Mouse (Mus musculus) embryonic facial prominence, embryonic 10.5 days (tissue): ENCODE measurements at regions not wholly inside any gene's neighbourhood (a gene's known extent, or its start where the extent isn't known, plus 50 kb on each side); places are given as distances from the start of the nearest gene placed in this dataset.
"Not testable (repeated sequence)": the region's sequence is repeated elsewhere in the genome, so short reads cannot be mapped to it uniquely, and the experiment has no call there.

Experiments used
- DNase-seq: peaks from one replicate; pipeline ENCODE4 v3.0.0-alpha.2; 2017; ENCODE audit warnings: low spot score
- H3K27ac ChIP-seq: fragments of 300-500 bp; sonication (generic); replicated peaks from 2 replicates; pipeline ENCODE4 v1.5.1; 2016; ENCODE audit warnings: mild to moderate bottlenecking
- H3K27me3 ChIP-seq: fragments of 300-500 bp; sonication (generic); replicated peaks from 2 replicates; pipeline ENCODE4 v1.6.1; 2016; ENCODE audit warnings: low read depth, mild to moderate bottlenecking; ENCODE audit not compliant: poor library complexity, severe bottlenecking
- H3K36me3 ChIP-seq: fragments of 300-500 bp; sonication (generic); replicated peaks from 2 replicates; pipeline ENCODE4 v1.6.1; 2016; ENCODE audit warnings: mild to moderate bottlenecking, moderate library complexity
- H3K4me1 ChIP-seq: fragments of 300-500 bp; sonication (generic); 2 replicates; pipeline ENCODE4 v1.6.1; 2016
- H3K4me3 ChIP-seq: fragments of 300-500 bp; sonication (generic); 2 replicates; pipeline ENCODE4 v1.5.1; 2016; ENCODE audit warnings: mild to moderate bottlenecking, moderate library complexity
- H3K9me3 ChIP-seq: fragments of 300-500 bp; sonication (generic); 2 replicates; pipeline ENCODE4 v1.6.1; 2016; ENCODE audit warnings: mild to moderate bottlenecking
- WGBS: fragments of 180-500 bp; shearing (Covaris S2); methylation state at CpG from one replicate; pipeline ENCODE4 v1.1.7; 2016; 5-methylcytosine and 5-hydroxymethylcytosine counted together

- WGBS, result 83% methylated on average over 6 of the region's 6 CpGs
- not testable (repeated sequence) for H3K27ac ChIP-seq, H3K9me3 ChIP-seq, DNase-seq, H3K27me3 ChIP-seq, H3K4me3 ChIP-seq, H3K4me1 ChIP-seq, H3K36me3 ChIP-seq
These were observed 296.9 kb downstream of the 4933412E24Rik start for GRCm38 (mm10) chr15:59719383-59720128.

- Histone ChIP-seq H3K4me3 (no peak overlapping the region), H3K36me3 (no peaks in the 10 kb centered on the region), H3K27ac (no peak overlapping the region), H3K9me3 (no peaks in the 10 kb centered on the region), H3K4me1 (no peaks in the 10 kb centered on the region), H3K27me3 (no peaks in the 10 kb centered on the region)
- DNase-seq, result no peak
- WGBS, result 77% methylated on average over 6 of the region's 6 CpGs
These were observed 299.5 kb downstream of the 4933412E24Rik start for GRCm38 (mm10) chr15:59716872-59717271.

DNA sequence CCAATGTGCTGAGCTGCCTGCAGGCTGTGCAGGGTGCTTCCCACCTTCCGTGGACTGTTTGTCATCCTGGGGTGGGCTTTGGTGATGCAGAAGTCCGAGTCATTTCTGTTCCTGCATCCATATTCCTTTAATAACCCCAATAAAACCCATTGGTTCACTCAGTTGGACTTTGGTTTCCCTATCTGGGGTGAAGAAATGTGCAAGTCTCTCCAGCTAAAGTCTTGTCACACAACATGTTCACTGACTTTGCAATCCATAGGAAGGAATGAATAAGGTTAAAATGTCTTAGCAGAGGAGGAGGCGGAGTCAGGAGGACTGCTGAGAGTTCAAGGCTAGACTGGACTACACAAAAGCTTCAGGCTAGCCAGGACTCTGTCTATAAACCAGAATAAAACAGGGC lies 300.5 kb downstream of the 4933412E24Rik start:
- no peaks in the 10 kb centered on the region for H3K36me3 ChIP-seq
- H3K4me3 ChIP-seq, result no peak overlapping the region
- no peaks in the 10 kb centered on the region for H3K4me1 ChIP-seq
- H3K27ac ChIP-seq, result no peak overlapping the region
- no peaks in the 10 kb centered on the region for H3K27me3 ChIP-seq
- WGBS, result 83% methylated on average over 3 of the region's 3 CpGs
- no peak for DNase-seq
- H3K9me3 ChIP-seq, result no peaks in the 10 kb centered on the region

- Histone ChIP-seq H3K27ac (no peak overlapping the region), H3K9me3 (no peaks in the 10 kb centered on the region), H3K4me1 (no peaks in the 10 kb centered on the region), H3K36me3 (no peaks in the 10 kb centered on the region), H3K4me3 (no peak overlapping the region), H3K27me3 (no peaks in the 10 kb centered on the region)
- WGBS, result 84% methylated on average over 8 of the region's 8 CpGs
- DNase-seq, result no peak
These were observed 302.3 kb downstream of the 4933412E24Rik start for GRCm38 (mm10) chr15:59713965-59714739.

DNA sequence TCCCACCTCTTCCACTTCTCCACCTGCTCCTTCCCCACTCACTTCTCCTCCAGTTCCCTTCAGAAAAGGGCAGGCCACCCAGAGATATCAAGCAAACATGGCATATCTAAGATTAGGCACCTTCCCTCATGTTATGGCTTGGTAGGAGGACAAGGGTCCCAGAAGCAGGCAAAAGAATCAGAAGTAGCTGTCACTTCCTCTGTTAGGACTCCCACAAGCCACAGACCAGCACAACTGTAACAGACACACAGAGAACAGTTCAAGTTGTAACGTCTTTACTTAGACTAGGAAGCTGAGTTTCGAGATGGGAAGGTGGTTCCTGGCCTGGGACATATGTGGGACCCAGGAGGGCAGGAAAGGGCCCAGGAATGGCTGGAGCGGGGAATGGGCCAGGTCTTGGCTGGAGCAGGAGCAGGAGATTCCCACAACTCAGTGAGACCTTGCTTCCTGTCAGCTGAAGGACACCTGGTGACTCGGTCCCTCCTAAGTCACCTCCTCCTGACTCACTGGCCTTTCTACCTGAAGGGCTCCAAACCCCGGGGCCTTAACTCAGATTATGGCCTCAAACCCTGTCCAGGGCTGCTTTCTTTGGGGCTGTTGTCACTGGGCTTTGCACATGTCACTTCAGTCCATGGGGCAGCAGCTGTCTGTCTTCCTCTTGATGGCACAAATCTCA lies 304.2 kb downstream of the 4933412E24Rik start:
- WGBS, result 83% methylated on average over 5 of the region's 5 CpGs
- H3K4me3 ChIP-seq, result no peak overlapping the region
- no peaks in the 10 kb centered on the region for H3K4me1 ChIP-seq
- H3K27ac ChIP-seq, result no peak overlapping the region
- DNase-seq, result no peak
- H3K36me3 ChIP-seq, result no peaks in the 10 kb centered on the region
- H3K27me3 ChIP-seq, result no peaks in the 10 kb centered on the region
- no peaks in the 10 kb centered on the region for H3K9me3 ChIP-seq

DNA sequence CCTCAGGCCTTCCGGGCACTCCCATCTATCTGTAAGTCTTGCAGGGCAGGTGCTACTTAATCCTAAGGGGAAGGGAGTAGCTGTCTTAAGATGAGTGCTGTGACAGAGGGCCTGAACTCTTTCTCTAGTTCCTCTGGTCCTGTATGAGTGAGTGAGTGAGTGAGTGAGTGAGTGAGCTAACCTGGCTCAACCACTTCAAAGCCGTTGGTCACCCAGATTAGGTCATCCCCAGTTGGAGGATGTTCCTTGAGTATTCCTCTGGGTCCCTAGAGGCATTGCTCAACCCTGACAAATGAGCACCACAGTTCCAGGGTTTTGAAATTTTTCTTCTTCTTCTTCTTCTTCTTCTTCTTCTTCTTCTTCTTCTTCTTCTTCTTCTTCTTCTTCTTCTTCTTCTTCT lies 306.5 kb downstream of the 4933412E24Rik start:
- H3K36me3 ChIP-seq, result no peaks in the 10 kb centered on the region
- H3K9me3 ChIP-seq, result no peaks in the 10 kb centered on the region
- DNase-seq, result no peak
- WGBS, result 81% methylated on average over 2 of the region's 2 CpGs
- H3K27ac ChIP-seq, result no peak overlapping the region
- no peaks in the 10 kb centered on the region for H3K27me3 ChIP-seq
- no peak overlapping the region for H3K4me3 ChIP-seq
- H3K4me1 ChIP-seq, result no peaks in the 10 kb centered on the region

- Histone ChIP-seq H3K4me1 (no peaks in the 10 kb centered on the region), H3K36me3 (no peaks in the 10 kb centered on the region), H3K27me3 (no peaks in the 10 kb centered on the region), H3K9me3 (no peaks in the 10 kb centered on the region), H3K27ac (no peak overlapping the region), H3K4me3 (no peak overlapping the region)
- no peak for DNase-seq
These were observed 308.0 kb downstream of the 4933412E24Rik start for GRCm38 (mm10) chr15:59708402-59708801.

- 88% methylated on average over 8 of the region's 8 CpGs for WGBS
- DNase-seq, result no peak
- Histone ChIP-seq H3K4me3 (no peak overlapping the region), H3K36me3 (no peaks in the 10 kb centered on the region), H3K27ac (no peak overlapping the region), H3K4me1 (no peaks in the 10 kb centered on the region), H3K9me3 (no peaks in the 10 kb centered on the region), H3K27me3 (no peaks in the 10 kb centered on the region)
These were observed 309.3 kb downstream of the 4933412E24Rik start for GRCm38 (mm10) chr15:59707081-59707480.
